Mouse (Mus musculus): Measurements from ENCODE around the gene Zyg11b. TPM values are rescaled to one million over a fixed set of nuclear protein-coding genes. Genes with fewer than 3 reads are reported as not detected.

Zyg11b gene
- total RNA-seq, 2 experiments from 2014 or later: 119 to 124 TPM

GRCm38 (mm10) chr4:108318649-108319615, 18.0 kb upstream of the Zyg11b start:
- no peak for DNase-seq (ENCODE audit: low spot score in 2 of 2)

DNA sequence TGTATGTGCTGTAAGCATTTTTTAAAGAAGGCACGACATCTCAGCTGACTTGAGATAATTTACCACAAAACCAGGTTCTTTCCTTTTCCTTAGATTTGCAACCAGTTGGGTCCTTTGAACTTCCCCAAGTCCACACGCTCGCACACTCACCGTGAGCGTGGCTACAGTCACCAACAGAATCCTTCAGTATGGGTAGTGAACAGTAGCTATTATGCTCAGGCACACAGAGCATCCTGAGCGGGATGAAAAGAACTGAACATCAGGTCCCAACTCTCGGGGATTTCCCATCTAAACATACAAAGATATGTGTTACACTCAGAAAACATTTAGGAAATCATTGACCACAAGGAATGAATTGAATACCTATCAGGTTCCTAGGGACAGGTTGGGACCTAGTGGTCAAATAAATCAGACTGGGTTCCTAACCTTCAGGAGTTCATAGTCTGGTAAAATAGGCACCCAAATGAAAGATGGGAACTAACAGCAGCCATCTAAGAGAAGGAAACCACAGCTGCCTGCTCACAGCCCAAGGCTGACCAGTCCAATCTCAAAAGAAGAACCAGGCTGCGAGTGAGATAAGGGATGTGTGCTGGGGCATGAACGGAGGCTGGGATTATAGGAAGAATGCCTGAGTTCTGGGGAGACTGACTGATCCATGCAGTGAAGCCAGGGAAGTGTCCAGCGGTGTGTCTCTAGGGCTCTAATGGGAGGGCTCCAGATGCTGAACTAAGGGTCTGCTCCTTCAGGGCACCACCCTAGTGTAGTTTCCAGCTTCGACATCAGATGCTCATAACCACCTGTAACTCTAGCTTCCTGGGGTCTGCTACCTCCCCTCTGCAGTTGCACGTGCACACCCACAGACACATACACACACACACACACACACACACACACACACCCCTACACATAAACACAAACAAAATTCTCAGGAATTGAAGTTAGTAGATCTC, 17.0 kb upstream of the Zyg11b start:
- DNase-seq (ENCODE audit: low spot score in 2 of 2): no peak

GRCm38 (mm10) chr4:108314041-108314440, 13.1 kb upstream of the Zyg11b start:
- no peak for DNase-seq (ENCODE audit: low spot score in 2 of 2)

DNA sequence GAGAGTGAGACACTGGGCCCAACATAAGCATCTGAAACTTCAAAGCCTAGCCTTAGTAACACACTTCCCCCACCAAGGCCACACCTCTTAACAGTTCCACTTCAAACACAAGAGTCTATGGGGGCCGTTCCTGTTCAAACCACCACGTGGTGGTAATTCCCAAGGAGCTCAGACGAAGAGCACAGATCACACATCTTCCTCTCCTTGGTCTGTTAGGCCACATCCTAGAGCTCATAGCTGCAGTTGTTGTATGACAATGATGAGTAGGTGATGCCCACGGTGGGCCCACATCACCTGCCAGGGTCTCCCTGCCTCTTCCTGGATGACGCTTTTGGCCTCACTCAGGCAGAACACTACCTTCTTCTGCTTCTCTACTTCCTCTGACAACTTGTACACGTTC, 9.8 kb upstream of the Zyg11b start:
- no peak for DNase-seq (ENCODE audit: low spot score in 2 of 2)

DNA sequence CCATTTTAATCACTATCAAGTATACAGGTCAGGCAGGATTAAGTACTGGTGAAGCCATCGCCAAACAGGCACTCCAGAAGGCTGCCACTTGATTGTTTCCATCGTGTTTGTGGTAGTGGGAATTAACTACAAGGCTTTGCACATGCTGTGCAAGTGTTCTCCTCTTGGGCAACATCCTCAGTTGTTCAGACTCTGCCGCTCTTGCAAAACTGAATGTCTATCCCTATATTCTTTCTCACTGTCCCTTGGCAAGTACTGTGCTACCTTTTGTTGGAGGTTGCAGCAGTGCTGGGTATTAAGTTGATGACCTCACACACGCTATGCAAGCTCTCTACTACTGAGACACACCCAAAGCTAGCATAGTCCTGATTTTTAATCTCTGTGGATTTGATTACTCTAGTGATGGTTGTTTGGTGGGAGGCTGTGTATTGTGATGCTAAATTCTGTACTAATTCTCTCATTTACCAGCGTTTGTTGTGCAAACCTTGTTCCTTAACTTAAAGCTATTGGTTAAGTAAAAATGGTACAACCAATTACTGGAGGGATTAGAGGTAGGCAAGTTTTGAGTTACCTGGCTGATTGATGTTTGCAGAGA, 1.5 kb upstream of the Zyg11b start:
- no peak for DNase-seq (ENCODE audit: low spot score in 2 of 2)

- no peak for DNase-seq (ENCODE audit: low spot score in 2 of 2)
These were observed 630 bp downstream of the Zyg11b start for GRCm38 (mm10) chr4:108300266-108300665.

GRCm38 (mm10) chr4:108276973-108277372, 23.9 kb downstream of the Zyg11b start:
- DNase-seq (ENCODE audit: low spot score in 2 of 2): no peak

DNA sequence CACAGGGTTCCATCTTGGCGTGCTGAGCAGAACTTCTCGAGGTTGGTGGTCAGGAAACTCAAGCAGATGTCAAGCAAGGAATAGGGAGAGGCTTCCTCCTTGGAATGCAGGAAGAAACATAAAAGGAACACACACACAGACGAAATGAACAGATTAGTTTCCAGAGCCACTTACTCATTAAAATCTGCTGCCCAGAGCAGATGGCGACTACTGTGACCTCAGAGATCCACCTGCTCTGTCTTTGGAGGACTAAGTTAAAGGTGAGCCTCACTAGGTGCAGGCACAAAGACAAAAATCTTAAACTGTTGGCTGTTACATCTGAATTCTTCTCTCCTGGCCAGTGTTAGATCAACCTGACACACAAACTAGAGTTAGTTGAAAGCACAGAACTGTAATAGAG, 28.6 kb downstream of the Zyg11b start:
- DNase-seq (ENCODE audit: low spot score in 2 of 2): no peak

DNA sequence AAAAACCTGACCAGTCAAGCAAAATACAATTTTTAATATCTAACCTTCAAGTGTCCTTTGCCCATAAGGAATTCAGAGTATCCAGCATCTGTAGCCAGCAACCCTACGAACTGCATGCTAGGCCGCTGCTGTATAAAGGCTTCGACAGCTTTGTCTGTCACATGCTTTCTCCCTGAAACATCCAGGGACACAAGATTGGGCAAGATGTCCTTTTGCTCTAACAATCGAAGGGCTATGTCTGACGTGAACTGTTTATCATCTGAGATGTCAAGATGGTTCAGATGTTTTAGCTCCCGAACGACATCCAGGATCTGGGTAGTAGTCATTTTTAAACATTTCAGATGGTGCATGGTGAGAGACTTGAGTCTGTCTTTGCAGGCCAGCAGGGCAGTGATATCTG, 35.1 kb downstream of the Zyg11b start:
- no peak for DNase-seq (ENCODE audit: low spot score in 2 of 2)

DNA sequence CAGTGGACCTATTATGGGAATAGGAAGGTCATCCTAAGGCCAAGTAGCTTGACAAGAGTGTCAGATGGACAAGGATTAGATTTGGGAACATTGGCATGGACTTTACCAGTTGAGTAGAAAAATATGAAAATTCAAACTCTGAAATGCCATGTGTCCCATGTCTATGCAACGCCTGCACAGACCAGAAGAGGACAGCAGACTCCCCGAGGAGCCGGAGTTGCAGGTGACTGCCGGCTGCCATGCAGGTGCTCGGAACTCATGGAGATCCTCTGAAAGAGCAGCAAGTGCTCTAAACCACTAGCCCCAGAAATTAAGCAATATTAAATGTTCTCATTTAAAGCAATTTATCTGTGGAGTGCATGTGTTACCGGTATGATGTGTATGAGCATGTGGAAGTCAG, 47.6 kb downstream of the Zyg11b start:
- DNase-seq (ENCODE audit: low spot score in 2 of 2): no peak

DNA sequence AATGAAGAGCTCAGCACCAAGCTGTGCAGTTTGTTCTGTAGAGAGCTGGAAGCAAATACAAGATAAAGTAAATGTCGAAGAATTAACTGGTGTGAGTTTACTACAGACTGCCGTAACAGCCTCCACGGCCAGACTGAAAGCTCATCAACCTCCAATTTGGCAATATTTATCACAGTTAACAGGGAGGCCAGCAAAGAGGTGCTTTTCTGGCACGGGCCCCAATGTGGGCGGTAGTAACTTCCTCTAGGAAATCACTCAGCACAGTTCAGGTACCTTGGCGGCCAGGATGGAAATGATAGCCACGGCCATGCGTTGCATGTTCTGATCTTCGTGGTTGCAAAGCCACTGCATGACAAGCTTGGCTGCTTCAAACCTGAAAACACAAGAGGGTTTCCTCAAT, 50.4 kb downstream of the Zyg11b start:
- no peak for DNase-seq (ENCODE audit: low spot score in 2 of 2)

DNA sequence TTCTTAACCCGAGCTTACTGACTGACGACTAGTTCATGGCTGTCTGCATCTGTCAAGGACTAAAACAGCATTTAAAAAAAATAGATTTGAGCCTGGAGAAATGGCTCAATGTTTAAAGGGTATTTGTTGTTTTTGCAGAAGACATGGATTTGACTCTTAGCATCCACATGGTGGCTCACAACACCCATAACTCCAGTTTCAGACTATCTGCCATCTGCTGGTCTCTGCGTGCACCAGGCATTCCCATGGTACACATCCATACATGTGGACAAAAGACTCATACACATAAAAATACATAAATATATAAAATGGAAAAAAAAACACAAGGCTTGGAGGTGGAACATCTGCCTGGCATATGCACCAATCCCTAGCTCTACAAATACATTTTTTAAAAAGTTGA, 51.6 kb downstream of the Zyg11b start:
- DNase-seq (ENCODE audit: low spot score in 2 of 2): no peak

DNA sequence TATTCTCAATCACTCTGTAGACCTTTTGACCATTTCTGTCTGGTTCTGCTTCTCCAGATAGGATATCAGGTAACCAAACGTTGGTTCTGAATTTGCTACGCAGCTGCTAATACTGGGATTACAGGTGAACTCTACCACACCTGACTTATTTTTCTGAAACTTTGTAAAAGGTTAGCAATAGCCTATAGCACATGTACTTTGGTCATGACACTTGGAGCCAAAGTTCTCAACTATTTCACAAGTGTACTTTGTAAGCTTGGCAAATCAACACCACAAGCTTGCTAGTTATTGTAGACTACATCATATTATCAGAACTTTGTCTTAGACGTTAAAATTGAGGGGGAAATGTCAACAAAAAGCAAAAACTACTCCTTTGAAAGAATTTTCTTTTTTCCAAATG, 67.2 kb downstream of the Zyg11b start:
- no peak for DNase-seq (ENCODE audit: low spot score in 2 of 2)

DNA sequence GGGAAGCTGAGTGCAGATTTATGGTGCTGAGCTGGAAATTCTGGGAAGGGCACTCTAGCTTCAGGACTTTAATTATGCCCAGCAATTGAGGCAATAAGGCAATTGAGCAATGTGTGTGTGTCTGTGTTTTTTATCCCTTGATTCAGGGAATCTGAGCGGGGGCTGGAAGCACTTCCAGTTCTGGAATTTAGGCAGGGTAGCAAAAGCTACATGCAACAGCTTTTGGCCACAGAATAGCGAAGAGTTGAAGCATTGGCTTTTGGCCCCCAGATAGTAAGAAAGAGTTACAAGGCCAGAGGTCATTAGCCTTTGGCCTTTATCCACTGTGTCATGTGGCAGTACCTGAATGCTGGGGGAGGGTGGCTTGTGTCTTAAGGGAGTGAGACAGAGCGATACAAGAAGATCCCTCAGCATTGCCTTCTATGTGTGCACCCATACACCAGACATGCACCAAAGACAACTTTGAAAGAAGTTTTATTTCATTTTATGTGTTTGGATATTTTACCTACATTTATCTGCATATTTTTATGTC, 75.5 kb downstream of the Zyg11b start:
- DNase-seq (ENCODE audit: low spot score in 2 of 2): no peak

GRCm38 (mm10) chr4:108222507-108222906, 78.4 kb downstream of the Zyg11b start:
- no peak for DNase-seq (ENCODE audit: low spot score in 2 of 2)

GRCm38 (mm10) chr4:108219019-108219418, 81.9 kb downstream of the Zyg11b start:
- no peak for DNase-seq (ENCODE audit: low spot score in 2 of 2)

DNA sequence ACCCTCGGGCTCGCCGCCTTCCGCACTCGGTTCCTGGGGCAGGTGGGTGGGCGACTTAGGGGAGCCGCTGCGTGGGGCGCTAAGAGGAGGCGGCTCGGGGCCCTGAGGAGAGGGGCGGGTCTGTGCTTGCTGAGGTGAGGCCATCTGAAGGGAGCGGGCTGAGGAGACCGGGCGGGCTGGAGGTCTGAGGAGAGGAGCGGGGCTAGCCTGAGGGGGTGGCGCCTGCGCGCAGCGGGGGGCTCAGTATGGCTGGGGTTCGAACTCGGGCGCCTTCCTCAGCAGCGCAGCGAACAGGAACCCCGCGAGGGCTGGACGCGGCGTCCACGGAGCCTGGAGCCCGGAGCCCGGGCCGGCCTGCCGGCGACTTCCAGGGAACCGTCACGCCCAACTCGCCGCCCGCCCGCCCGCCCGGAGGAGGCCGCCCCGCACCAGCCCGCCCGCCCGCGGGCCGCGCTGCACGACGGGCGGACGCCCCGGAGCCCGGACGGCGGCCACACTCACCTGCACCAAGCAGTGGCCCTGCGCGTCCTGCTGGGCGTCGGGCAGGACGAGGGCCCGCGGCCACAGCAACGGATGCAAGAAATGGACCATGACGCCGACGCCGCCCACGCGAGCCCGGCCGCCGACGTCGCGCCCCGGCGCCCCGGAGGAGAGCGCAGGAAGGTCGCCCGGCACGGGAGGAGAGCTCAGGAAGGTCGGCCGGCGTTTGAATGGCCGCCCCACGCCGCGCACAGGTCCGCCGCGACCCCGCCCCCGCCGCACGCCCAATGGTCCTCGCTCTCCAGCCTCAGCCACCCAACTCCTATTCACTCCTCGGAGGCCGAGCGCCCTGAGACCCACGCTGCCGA, 83.3 kb downstream of the Zyg11b start, which contains the start of gene Zyg11a:
TSS of gene Zyg11a (minus strand) at position 717 of the 848 bp plus-strand sequence.
- no peak for DNase-seq (ENCODE audit: low spot score in 2 of 2)

DNA sequence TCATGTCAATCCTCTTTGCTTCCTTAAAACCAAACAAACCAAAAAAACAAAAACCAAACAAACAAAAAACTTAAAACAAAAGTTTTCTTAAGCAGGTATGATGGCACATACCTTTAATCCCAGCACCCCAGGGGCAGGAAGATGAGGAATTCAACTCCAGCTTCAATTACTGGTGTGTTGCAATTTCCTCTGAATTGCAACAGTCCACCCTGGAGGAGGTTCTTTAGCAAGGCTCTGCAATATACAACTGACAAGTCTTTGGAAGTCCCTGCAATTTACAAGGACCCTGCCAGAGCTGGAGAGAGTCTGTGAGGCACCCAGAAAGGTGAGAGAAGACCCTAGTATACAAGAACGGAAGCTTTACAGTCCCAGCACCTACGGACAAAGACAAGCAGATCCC, 87.9 kb downstream of the Zyg11b start:
- no peak for DNase-seq (ENCODE audit: low spot score in 2 of 2)

DNA sequence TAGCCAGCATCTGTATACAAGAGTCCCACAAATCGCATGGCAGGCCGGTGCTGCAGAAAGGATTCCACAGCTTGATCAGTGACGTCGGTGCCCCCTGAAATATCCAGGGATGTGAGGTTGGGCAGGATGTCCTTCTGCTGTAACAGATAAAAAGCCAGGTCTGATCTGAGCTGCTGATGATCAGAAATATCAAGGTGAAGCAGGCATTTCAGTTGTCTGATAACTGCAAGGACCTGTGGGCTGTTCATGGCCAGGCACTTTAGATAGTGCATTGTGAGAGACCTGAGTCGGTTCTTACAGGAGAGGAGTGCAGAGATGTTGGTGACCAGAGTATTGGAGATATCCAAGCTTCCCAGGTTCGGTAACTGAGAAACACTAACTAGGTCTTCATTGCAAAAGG, 96.3 kb downstream of the Zyg11b start:
- DNase-seq (ENCODE audit: low spot score in 2 of 2): no peak

GRCm38 (mm10) chr4:108199236-108199635, 101.7 kb downstream of the Zyg11b start:
- no peak for DNase-seq (ENCODE audit: low spot score in 2 of 2)
